Mouse (Mus musculus): ENCODE measurements around the gene Gcn1l1. TPM values are rescaled to one million over a fixed set of nuclear protein-coding genes. Genes with fewer than 3 reads are reported as not detected.

Gene Gcn1l1
- polyA plus RNA-seq, 1 experiment, result 48.3 TPM

- Histone ChIP-seq H3K4me1 (ENCODE audit: control insufficient read depth, insufficient read depth, insufficient read length) (no peaks in the 10 kb centered on the region), H3K36me3 (ENCODE audit: control insufficient read depth, insufficient read depth, low read length) (no peaks in the 10 kb centered on the region), H3K27ac (ENCODE audit: insufficient read depth, low read length) (no peak overlapping the region), H3K4me3 (ENCODE audit: extremely low read depth, insufficient read depth, insufficient read length) (no peak overlapping the region), H3K27me3 (ENCODE audit: control insufficient read depth, insufficient read depth, low read length) (no peaks in the 10 kb centered on the region)
- DNase-seq (ENCODE audit: low read depth in 1 of 2, low spot score in 2 of 2), result no peak
- WGBS, result 79% methylated on average over 6 of the region's 6 CpGs
- TF ChIP-seq POLR2A (IDR thresholded peaks at IDR 0.05; ENCODE audit: low read depth, low read length), result no peak
- TF ChIP-seq CTCF (IDR thresholded peaks at IDR 0.05; ENCODE audit: extremely low read depth, insufficient read depth, insufficient read length, insufficient replicate concordance), result no peak
Measured at GRCm38 (mm10) chr5:115658352-115658751, 93.3 kb downstream of the Gcn1l1 start.

- WGBS, result 92% methylated on average over 22 of the region's 22 CpGs
- H3K4me3 ChIP-seq (ENCODE audit: extremely low read depth, insufficient read depth, insufficient read length), result no peak overlapping the region
- H3K36me3 ChIP-seq (ENCODE audit: control insufficient read depth, insufficient read depth, low read length), result no peaks in the 10 kb centered on the region
- H3K4me1 ChIP-seq (ENCODE audit: control insufficient read depth, insufficient read depth, insufficient read length), result no peaks in the 10 kb centered on the region
- DNase-seq (ENCODE audit: low read depth in 1 of 2, low spot score in 2 of 2), result no peak
- H3K27ac ChIP-seq (ENCODE audit: insufficient read depth, low read length), result no peak overlapping the region
- H3K27me3 ChIP-seq (ENCODE audit: control insufficient read depth, insufficient read depth, low read length), result no peaks in the 10 kb centered on the region
- TF ChIP-seq CTCF (IDR thresholded peaks at IDR 0.05; ENCODE audit: extremely low read depth, insufficient read depth, insufficient read length, insufficient replicate concordance), result no peak
- no peak for TF ChIP-seq POLR2A (IDR thresholded peaks at IDR 0.05; ENCODE audit: low read depth, low read length)
Measured at GRCm38 (mm10) chr5:115662658-115663057, 97.6 kb downstream of the Gcn1l1 start.

- H3K27me3 ChIP-seq (ENCODE audit: control insufficient read depth, insufficient read depth, low read length), result no peaks in the 10 kb centered on the region
- H3K4me1 ChIP-seq (ENCODE audit: control insufficient read depth, insufficient read depth, insufficient read length), result no peaks in the 10 kb centered on the region
- H3K4me3 ChIP-seq (ENCODE audit: extremely low read depth, insufficient read depth, insufficient read length), result no peak overlapping the region
- H3K36me3 ChIP-seq (ENCODE audit: control insufficient read depth, insufficient read depth, low read length), result no peaks in the 10 kb centered on the region
- no peak for DNase-seq (ENCODE audit: low read depth in 1 of 2, low spot score in 2 of 2)
- H3K27ac ChIP-seq (ENCODE audit: insufficient read depth, low read length), result no peak overlapping the region
- TF ChIP-seq POLR2A (IDR thresholded peaks at IDR 0.05; ENCODE audit: low read depth, low read length) (no peak), CTCF (IDR thresholded peaks at IDR 0.05; ENCODE audit: extremely low read depth, insufficient read depth, insufficient read length, insufficient replicate concordance) (no peak)
- 87% methylated on average over 8 of the region's 8 CpGs for whole genome bisulfite sequencing
Measured at GRCm38 (mm10) chr5:115666366-115667065, 101.5 kb downstream of the Gcn1l1 start.

- Histone ChIP-seq H3K27me3 (ENCODE audit: control insufficient read depth, insufficient read depth, low read length) (no peaks in the 10 kb centered on the region), H3K36me3 (ENCODE audit: control insufficient read depth, insufficient read depth, low read length) (no peaks in the 10 kb centered on the region), H3K4me3 (ENCODE audit: extremely low read depth, insufficient read depth, insufficient read length) (no peak overlapping the region), H3K27ac (ENCODE audit: insufficient read depth, low read length) (no peak overlapping the region), H3K4me1 (ENCODE audit: control insufficient read depth, insufficient read depth, insufficient read length) (no peaks in the 10 kb centered on the region)
- 94% methylated on average over 8 of the region's 8 CpGs for WGBS
- TF ChIP-seq POLR2A (IDR thresholded peaks at IDR 0.05; ENCODE audit: low read depth, low read length) (no peak), CTCF (IDR thresholded peaks at IDR 0.05; ENCODE audit: extremely low read depth, insufficient read depth, insufficient read length, insufficient replicate concordance) (no peak)
- DNase-seq (ENCODE audit: low read depth in 1 of 2, low spot score in 2 of 2), result no peak
Measured at GRCm38 (mm10) chr5:115667210-115667609, 102.2 kb downstream of the Gcn1l1 start.

GRCm38 (mm10) chr5:115667894-115668293 is 102.8 kb downstream of the Gcn1l1 start:
- no peak overlapping the region for H3K4me3 ChIP-seq (ENCODE audit: extremely low read depth, insufficient read depth, insufficient read length)
- no peaks in the 10 kb centered on the region for H3K36me3 ChIP-seq (ENCODE audit: control insufficient read depth, insufficient read depth, low read length)
- H3K27me3 ChIP-seq (ENCODE audit: control insufficient read depth, insufficient read depth, low read length), result no peaks in the 10 kb centered on the region
- H3K27ac ChIP-seq (ENCODE audit: insufficient read depth, low read length), result no peak overlapping the region
- TF ChIP-seq POLR2A (IDR thresholded peaks at IDR 0.05; ENCODE audit: low read depth, low read length) (no peak), CTCF (IDR thresholded peaks at IDR 0.05; ENCODE audit: extremely low read depth, insufficient read depth, insufficient read length, insufficient replicate concordance) (no peak)
- H3K4me1 ChIP-seq (ENCODE audit: control insufficient read depth, insufficient read depth, insufficient read length), result no peaks in the 10 kb centered on the region
- DNase-seq (ENCODE audit: low read depth in 1 of 2, low spot score in 2 of 2), result no peak
- WGBS, result 82% methylated on average over 7 of the region's 7 CpGs

- Histone ChIP-seq H3K36me3 (ENCODE audit: control insufficient read depth, insufficient read depth, low read length) (no peaks in the 10 kb centered on the region), H3K27me3 (ENCODE audit: control insufficient read depth, insufficient read depth, low read length) (no peaks in the 10 kb centered on the region), H3K27ac (ENCODE audit: insufficient read depth, low read length) (no peak overlapping the region), H3K4me1 (ENCODE audit: control insufficient read depth, insufficient read depth, insufficient read length) (no peaks in the 10 kb centered on the region), H3K4me3 (ENCODE audit: extremely low read depth, insufficient read depth, insufficient read length) (no peak overlapping the region)
- DNase-seq (ENCODE audit: low read depth in 1 of 2, low spot score in 2 of 2), result no peak
- 94% methylated on average over 12 of the region's 12 CpGs for WGBS
- TF ChIP-seq CTCF (IDR thresholded peaks at IDR 0.05; ENCODE audit: extremely low read depth, insufficient read depth, insufficient read length, insufficient replicate concordance) (no peak), POLR2A (IDR thresholded peaks at IDR 0.05; ENCODE audit: low read depth, low read length) (no peak)
Measured at GRCm38 (mm10) chr5:115668986-115669385, 103.9 kb downstream of the Gcn1l1 start.

GRCm38 (mm10) chr5:115669974-115670373 is 104.9 kb downstream of the Gcn1l1 start:
- Histone ChIP-seq H3K4me1 (ENCODE audit: control insufficient read depth, insufficient read depth, insufficient read length) (no peaks in the 10 kb centered on the region), H3K27ac (ENCODE audit: insufficient read depth, low read length) (no peak overlapping the region), H3K27me3 (ENCODE audit: control insufficient read depth, insufficient read depth, low read length) (no peaks in the 10 kb centered on the region), H3K4me3 (ENCODE audit: extremely low read depth, insufficient read depth, insufficient read length) (no peak overlapping the region), H3K36me3 (ENCODE audit: control insufficient read depth, insufficient read depth, low read length) (no peaks in the 10 kb centered on the region)
- TF ChIP-seq CTCF (IDR thresholded peaks at IDR 0.05; ENCODE audit: extremely low read depth, insufficient read depth, insufficient read length, insufficient replicate concordance) (no peak), POLR2A (IDR thresholded peaks at IDR 0.05; ENCODE audit: low read depth, low read length) (no peak)
- WGBS, result 90% methylated on average over 11 of the region's 11 CpGs
- no peak for DNase-seq (ENCODE audit: low read depth in 1 of 2, low spot score in 2 of 2)
